Mouse (Mus musculus): ENCODE measurements at regions not wholly inside any gene's neighbourhood (a gene's known extent, or its start where the extent isn't known, plus 50 kb on each side); places are given as distances from the start of the nearest gene placed in this dataset.

- no peak for TF ChIP-seq CTCF (IDR thresholded peaks at IDR 0.05 in 2 of 3, conservative IDR thresholded peaks at IDR 0.05 in 1 of 3; ENCODE audit: control insufficient read depth in 1 of 3, insufficient read depth in 1 of 3, low read depth in 2 of 3, low read length in 3 of 3, poor library complexity in 1 of 3, severe bottlenecking in 1 of 3)
- TF ChIP-seq ZNF384 (IDR thresholded peaks at IDR 0.05; ENCODE audit: low read depth, low read length) = no peak
- TF ChIP-seq KAT2A (conservative IDR thresholded peaks at IDR 0.05; ENCODE audit: low read depth, low read length) = no peak
- no peak for TF ChIP-seq SMC3 (IDR thresholded peaks at IDR 0.05; ENCODE audit: low read depth, low read length)
- TF ChIP-seq GABPA (IDR thresholded peaks at IDR 0.05; ENCODE audit: low read depth, low read length) = no peak
- TF ChIP-seq USF1 (IDR thresholded peaks at IDR 0.05; ENCODE audit: low read depth, low read length) = no peak
- TF ChIP-seq MAZ (IDR thresholded peaks at IDR 0.05; ENCODE audit: low read depth, low read length) = no peak
- TF ChIP-seq CHD2 (IDR thresholded peaks at IDR 0.05; ENCODE audit: low read length) = no peak
These were observed 527.4 kb downstream of the Btbd3 start for GRCm38 (mm10) chr2:138783781-138784180.
